Mouse (Mus musculus) adrenal gland, adult (tissue): ENCODE data around the gene Map4k2.

Experiments
- DNase-seq, 2 experiments: peaks; one replicate each; pipeline ENCODE4 v3.0.0; 2022 to 2023; ENCODE audit warnings: low spot score in 1 of 2; ENCODE audit not compliant: inconsistent age in 2 of 2

Map4k2 gene

DNA sequence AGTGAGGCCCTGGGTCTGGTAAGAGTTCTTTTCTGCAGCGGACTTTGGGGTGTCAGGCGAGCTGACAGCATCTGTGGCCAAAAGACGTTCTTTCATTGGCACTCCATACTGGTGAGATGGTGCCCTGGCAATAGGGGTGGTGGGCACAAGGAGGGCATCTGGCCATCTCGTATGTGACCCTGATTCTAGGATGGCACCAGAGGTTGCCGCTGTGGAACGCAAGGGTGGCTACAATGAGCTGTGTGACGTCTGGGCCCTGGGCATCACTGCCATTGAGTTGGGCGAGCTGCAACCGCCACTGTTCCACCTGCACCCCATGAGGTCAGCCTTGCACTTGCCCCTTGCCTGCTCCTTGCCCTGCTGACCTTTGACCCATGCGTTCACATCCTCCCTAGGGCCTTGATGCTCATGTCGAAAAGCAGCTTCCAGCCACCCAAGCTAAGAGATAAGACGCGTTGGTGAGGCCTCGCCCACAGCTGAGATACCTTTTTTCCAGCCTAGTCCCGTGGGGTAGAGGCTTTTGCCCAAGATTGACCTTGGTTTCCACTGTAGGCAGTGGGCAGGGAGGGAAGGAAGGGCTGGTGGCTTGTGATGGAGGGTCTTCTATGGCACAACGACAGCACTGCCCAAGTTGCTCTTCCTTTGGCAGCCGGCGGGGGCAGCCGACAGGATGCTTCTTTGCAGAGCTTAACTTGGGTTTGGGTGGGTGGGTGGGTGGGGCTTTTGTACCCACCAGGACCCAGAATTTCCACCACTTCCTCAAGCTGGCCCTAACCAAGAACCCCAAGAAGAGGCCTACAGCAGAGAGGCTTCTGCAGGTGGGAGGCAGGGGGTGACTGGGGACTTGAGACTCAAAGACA is 2.4 kb downstream of the Map4k2 start:
- peak in 1 of 2 experiments; percentile 25 for DNase-seq

DNA sequence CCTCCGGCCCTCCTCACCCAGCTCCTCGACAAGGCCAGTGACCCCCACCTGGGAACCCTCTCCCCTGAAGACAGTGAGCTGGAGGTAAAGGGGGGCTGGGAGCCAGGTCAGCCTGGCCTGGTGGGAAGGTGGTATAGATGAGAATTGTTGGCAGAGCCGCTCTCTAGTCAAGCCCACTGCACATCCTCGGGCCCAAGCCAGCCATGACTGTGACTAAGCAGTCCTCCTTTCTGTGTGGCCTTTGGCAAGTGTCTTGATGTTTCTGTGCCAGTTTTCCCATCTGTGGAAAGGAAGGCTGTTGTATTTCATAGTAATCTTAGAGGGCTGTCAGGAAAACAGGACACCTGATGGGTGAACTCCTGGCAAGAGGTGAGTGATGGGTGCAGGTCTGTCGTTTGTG is 3.1 kb downstream of the Map4k2 start:
- DNase-seq = no peak

DNA sequence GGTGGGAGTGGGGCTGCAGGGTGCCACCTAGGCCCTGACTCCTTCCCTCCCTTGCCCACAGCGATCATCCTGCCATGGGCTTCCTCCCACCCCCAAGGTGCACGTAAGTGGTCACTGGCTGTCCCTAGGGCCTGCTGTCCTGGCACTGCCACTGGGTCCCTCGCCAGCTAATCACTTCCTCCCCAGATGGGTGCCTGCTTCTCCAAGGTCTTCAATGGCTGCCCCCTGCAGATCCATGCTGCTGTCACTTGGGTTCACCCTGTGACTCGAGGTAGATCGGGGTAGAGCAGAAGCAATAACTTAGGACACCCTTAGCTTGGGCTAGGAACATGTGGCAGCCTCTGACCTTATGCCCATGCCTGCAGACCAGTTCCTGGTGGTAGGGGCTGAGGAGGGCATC is 5.1 kb downstream of the Map4k2 start:
- DNase-seq = no peak

DNA sequence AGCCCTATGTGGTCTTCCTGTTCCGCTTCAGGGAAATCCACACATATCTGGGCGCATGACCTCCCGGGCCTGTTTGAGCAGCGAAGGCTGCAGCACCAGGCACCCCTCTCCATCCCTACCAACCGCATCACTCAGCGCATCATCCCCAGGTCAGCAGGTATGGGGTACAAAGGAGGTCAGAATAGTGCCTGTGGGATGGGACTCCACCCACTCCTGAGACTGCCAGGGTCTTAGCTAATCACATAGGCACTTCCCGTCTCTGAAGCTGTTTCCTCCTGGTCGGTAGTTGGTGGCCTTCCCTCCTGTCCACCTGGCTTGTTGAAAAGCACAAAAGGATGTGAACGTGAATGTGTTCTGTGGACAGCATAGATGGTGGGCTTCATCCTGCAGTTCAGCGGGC is 5.7 kb downstream of the Map4k2 start:
- DNase-seq = no peak

DNA sequence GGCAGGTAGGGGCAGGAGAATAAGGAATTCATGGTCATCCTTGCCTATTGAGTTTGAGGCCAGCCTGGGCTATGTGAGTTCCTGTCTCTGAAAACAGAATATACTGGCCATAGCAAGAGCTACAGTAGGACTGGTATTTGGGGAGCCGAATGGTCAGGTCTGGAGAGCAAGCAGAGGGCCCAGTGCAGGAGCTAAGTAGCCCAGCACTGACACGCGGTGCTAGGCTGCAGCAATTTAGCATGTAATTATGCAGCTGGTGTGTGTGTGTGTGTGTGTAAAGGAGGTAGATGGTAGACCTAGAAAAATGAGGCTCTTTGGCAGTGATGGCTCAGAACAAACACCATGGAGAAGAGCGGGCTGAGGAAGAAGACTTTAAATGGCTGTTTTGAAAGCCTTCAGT is 6.7 kb downstream of the Map4k2 start:
- DNase-seq = no peak

DNA sequence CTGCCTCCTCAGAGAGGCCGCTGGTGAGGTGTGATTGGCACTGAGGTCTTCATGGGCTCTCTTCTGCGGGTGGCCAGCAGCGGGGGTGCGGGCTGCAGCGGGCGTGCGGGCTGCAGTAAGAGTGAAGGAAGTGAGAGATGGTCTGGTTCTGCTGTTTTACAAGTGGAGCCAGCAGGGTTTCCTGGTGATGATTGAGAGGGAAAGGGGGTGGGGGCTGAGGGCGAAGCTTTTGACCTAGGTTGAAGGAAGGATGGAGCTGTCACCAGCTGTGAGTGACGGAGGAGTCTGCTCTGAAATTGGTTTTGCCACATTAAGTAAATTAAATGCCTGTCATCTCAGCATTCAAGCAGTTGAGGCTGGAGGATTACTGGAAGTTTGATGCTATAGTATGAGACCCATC is 7.8 kb downstream of the Map4k2 start:
- DNase-seq = no peak

DNA sequence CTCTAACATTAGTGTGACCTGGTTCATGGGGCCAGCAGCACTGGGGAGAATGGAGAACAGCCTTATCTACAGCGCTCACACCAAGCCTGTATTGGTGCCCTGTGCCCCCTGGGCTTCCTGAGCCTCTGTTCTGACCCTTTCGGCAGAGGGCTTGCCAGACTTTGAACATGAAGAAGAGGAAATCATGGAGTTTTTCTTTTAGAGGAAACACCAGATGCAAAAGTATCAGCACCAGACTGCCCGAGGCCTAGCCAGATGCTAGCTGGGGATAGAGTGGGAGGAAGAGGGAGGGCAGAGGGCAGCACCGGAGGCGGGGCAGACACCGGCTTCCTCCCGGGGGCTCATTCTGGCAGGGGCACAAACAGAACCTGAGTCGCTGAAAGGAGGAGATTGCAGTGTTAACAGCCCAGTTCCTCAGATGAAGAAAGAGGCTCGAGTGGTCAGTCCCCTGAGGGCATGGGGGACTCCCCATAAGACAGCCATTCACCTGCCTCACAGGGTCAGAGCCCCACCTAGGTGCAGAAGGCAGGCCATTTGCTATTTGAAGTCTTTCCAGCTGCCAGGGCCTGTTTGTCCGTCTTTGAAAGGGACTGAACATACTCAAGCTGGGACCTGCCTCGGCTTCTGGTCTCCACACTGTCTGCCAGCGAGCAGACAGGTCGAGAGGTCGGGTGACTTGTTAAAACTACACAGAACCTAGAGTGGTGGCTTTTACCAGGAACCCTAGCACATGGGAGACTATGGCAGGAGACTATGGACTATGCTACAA is 8.5 kb downstream of the Map4k2 start:
- DNase-seq = peak; percentile 58 to 78

DNA sequence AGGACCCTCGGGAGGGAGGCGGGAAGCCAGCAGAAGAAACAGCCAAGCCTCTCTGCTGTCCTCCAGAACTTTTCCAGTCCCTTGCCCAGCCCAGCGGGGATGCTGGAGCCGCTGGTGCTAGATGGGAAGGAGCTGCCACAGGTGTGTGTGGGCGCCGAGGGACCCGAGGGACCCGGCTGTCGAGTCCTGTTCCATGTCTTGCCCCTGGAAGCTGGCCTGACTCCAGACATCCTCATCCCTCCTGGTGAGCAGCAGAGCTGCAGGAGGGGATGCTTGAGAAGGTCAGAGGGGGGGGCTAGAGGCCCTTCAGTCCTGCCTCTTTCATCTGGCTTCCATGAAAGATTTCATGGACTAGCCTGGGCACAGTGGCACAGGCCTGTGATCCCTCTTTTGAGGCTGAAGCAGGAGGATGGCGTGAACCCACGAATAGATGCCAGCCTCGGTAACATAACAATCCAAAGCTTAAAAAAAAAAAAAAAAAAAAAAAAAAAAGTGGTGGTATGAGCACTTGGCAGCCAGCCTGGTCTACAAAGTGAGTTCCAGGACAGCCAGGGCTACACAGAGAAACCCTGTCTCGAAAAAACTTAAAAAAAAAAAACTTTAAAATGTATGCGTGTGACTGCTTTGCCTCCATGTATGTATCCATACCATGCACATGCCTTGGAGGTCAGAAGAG is 10.6 kb downstream of the Map4k2 start:
- peak in 1 of 2 experiments; percentile 31 for DNase-seq

DNA sequence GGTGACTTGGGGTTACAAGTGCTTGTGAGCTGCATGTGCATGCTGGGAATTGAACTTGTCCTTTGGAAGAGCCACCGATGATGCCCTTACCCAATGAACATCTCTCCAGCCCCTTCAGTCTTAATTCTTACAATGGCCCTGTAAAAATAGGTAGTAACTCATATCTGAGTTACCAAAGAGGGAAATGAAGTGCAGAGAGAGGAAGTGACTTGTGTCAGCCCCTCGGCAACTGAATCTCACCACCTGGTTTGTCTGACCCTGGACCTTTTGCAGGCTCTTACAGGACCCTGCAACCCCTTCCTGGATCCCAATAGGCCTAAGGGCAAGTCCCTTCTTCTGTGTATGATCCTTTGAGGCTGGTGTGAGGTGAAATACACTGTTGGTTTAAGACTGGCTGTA is 11.2 kb downstream of the Map4k2 start:
- DNase-seq = no peak

DNA sequence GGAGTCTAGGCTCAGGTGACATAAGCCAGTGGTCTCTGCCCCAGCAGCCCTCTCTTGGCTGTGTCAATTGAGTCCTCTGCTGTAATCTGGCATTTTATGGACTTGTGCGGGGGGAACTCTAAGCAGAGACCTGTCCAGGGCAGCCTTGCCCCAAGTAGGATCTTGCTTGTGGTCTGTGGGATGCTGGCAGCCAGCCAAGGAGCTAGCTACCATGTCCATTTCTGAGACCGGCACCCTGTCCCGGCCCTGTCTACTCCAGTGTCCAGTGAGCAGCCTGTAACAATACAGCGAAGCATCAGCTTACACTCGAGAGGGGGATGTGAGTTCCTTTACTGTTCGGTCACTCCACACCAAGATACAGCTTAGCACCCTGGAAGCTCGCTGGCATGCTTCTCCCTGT is 13.1 kb downstream of the Map4k2 start:
- DNase-seq = no peak

DNA sequence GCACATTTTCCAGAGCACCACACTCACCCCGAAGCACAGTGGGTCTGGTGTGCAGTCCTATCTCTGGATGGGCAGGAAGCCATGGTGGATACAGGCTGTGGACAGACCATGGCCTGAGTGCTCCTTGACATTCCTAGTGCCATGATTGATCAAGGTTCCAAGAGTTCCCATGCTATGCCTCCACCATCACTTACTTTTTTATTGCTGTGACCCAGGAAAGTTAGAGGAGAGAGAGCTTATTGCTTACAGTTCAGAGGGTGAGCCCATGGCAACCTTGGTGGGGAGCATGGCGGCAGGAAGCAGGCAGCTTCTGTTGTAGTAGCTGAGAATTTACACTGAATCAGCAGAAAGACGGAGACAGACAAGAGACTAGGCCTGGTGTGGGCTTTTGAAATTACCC is 20.4 kb downstream of the Map4k2 start:
- no peak for DNase-seq

DNA sequence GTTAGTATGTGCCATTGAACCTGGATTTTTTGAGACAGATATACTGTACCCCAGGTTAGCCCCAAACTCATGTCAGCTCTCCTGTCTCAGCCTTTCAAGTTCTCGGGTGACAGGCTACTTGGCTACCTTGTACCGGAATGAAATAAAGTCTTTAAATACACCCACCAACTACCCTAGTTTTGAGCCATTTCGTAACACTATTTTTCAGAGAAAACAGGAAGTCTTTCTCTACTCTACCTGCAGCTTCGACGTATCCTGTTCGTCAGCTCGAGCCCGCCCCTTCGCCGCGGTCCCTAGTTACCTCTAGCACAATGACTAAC is 22.1 kb downstream of the Map4k2 start:
- no peak for DNase-seq

DNA sequence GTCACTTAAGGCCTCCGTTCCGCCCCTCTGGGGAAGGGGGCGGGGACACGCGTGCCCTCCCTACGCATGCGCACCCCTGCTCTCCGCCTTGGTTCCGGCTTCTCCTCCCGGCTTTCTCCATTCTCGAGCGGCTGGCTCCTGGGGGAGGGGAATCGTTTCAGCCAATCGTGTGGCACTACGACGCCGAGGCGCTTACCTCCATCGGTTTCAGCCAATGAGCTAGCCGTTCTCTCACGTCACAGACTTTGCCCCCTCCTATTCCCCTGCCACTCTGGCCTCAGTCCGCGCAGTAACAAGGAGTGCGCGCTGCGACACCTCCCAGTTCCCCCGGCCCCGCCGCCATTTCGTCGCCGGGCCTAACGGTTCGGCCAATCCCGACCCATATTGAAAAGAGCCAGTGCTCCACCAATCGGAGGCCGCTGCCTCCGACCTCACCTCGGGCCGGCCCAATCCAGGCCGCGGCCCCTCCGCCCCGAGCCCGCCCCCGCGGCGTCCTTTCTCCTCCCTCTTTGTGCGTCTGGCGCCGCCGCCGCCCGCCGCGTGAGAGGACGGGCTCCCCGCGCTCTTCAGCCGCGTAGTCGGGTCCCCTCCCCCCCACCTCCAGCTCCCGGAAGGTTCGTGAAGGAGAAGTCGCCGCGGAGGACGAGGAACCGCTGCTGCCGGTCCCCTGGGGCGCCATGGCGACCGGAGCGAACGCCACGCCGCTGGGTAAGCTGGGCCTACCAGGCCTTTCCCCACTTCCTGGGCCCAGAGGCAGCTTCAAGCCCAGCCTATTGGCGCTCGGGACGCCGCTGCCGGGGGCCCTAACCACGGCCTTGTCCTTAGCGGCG is 22.7 kb downstream of the Map4k2 start, which contains the start of gene Sf1:
Gene Sf1, plus strand, starts transcription at position 280 of the 830 bp plus-strand sequence.
- DNase-seq = peak; percentile 100

DNA sequence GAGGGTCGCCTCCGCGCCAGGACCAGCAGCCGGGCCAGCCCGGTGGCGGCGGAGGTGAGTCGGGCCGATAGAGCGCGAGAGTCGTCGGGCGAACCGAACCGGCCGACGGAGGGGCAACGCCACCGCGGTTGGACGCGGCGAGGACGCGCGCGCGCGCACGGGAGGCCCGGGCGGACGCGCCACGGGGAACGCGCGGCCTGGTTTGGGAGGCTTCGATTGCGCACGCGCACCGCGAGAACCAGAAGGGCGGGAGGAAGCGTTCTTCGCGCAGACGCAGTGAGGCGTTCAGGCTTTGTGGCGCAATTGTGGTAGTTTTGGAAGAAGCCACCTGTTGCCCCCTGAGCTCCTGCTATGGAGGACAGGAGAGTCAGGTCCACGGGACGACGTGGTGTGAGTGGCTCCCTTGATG is 23.4 kb downstream of the Map4k2 start:
- DNase-seq = peak; percentile 94 to 97

DNA sequence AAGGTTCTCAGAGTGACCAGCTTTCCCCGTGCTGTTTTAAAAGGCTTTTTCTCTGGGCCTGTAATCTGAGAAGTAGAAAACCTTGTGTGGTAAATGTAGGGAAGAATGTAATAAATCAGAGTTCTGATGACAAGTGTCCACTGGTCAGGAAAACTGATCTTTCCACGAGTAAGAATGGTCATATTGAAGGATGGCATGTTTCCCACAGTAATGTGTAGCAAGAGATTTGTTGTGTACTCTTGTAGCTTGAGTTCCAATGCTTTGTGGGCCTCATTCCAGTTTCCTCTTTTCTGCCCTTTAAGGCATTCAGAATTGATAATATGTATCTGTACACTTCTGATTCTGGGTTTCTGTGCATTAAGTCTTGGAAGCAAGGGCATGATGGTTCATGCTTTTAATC is 23.9 kb downstream of the Map4k2 start:
- DNase-seq = no peak

DNA sequence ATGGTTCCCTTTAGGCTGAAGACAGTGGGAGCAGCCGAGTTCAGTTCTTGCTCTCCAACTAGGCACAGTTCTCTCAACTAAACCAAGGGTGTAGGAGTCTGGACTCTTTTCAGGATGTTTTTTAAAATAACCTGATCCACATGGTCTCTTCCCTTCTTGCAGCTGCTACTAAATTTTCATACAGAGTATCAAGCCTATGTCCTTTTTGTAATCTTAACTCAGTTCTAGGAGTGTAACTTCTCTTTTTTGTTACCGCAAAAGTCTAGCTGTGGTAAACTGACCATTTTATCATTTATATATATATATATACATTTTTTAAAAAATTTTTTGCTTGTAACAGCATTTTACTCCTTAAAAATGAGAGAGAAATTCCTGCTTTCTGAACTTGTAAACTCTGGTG is 29.2 kb downstream of the Map4k2 start:
- DNase-seq = no peak

DNA sequence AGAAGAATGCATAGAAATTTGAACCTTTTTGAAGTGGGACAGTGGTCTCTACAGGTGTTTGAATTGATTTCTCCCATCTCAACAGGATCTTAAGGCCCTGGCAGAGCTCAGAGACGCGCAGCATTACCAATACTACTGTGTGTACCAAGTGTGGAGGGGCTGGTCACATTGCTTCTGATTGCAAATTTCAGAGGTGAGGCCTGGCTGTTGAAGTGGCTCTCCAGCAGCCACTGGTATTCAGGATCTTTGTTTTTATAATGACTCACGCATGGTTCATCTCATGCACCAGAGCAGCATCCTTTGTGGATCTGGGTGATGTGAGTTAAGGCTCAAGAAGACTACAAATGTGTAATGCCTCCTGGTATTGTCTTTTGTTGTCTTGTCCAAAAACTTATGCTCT is 31.5 kb downstream of the Map4k2 start:
- DNase-seq = no peak

DNA sequence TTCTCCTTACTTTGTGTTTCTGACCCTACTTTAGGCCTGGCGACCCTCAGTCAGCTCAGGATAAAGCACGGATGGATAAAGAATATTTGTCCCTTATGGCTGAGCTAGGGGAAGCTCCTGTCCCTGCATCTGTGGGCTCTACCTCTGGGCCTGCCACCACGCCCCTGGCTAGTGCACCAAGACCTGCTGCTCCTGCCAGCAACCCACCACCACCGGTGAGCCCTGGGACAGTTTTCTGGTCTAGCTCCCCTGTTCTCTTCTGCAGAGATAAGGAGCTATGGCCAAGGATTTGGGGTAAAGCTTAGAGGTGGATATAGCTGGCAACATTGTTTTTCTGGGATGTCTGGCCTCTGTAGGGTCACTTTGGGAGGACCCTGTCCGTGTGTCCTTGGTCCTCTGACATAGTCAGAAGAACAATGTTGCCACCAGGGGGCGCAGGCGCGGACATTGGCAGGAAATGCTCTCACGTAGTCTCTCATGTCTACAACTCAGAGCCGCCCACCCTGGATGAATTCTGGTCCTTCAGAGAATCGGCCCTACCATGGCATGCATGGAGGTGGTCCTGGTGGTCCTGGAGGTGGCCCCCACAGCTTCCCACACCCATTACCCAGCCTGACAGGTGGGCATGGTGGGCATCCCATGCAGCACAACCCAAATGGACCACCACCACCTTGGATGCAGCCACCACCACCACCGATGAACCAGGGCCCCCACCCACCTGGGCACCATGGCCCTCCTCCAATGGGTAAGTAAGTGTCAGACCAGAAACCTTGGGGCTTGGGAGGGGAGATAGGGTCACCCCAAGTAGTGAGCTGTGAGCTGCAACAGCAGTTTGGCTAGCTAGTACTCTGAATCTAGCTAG is 32.8 kb downstream of the Map4k2 start:
- peak; percentile 79 to 92 for DNase-seq

DNA sequence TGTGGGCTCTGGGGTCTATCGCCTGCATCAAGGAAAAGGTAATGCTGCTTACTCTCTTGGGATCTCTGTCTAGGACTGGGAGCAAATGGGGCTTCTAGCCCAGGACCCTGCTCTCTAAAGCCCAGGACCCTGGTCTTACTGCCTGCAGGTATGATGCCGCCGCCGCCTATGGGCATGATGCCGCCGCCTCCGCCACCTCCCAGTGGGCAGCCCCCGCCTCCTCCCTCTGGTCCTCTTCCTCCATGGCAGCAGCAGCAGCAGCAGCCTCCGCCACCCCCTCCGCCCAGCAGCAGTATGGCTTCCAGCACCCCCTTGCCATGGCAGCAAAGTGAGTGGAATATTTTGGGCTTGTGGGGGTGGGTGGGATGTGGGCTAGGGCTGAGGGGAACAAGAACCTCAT is 33.6 kb downstream of the Map4k2 start:
- no peak for DNase-seq
